Mouse (Mus musculus): Measurements from ENCODE around the gene Ccnyl1.

The Ccnyl1 gene

DNA sequence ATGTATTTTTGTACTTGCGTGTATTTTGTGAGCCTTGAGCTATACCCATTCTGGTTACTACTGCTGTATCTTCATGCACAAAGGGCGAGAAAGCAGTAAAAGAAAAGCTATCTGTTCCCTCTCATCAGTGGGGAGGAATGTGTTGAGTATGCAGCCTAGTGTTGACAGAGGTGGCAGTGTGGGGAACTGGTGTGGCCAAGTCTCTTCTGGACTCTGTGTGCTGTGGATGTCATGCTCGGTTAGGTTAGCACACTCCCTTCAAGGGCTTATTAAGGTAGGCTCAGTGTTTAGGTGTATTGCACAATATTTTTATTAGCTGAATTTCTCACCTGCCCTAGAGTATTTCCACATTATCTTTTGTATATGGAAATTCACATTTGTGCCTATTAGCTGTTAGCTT is 11.5 kb downstream of the Ccnyl1 start:
- no peak for DNase-seq (ENCODE audit: low spot score)

GRCm38 (mm10) chr1:64705230-64705629 is 15.0 kb downstream of the Ccnyl1 start:
- DNase-seq (ENCODE audit: low spot score), result no peak

- no peak for DNase-seq (ENCODE audit: low spot score)
Observed at GRCm38 (mm10) chr1:64706610-64707009, 16.4 kb downstream of the Ccnyl1 start.

DNA sequence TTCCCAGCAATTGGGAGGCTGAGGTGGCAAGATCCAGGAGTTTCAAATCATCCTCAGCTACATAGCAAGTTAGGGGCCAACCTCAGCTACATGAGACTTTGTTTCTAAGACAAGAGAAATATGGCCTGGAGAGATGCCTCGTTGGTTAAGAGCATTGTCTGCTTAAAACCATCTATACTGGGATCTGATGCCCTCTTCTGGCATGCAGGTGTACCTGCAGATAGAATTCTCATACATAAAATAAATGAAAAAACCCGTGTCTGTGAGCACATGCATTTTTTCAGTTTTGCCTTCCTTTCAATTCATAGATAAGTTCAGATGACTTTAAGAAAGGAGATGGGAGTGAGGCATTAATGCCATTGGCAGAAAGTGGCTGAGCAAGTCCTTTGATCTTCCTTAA is 19.6 kb downstream of the Ccnyl1 start:
- DNase-seq (ENCODE audit: low spot score), result no peak

GRCm38 (mm10) chr1:64712006-64712760 is 21.9 kb downstream of the Ccnyl1 start:
- DNase-seq (ENCODE audit: low spot score), result no peak

DNA sequence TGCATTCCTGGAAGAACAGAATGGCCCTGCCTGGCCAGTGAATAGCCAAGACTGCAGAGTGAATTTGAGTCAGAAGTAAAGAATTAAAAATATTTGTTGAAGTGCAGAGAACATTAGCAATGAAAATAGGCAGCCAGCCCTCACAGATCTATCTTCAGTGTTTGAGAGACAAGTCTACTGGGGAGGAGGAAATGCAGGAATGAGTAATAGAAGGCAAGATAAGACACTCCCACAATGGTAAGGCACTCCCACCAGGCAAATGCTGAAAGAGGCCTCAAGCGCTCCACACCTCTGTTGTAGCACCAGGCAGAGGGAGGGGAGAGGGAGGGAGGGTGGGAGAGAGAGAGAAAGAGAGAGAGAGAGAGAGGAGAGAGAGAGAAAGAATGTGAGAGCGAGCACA is 25.2 kb downstream of the Ccnyl1 start:
- DNase-seq (ENCODE audit: low spot score), result no peak

GRCm38 (mm10) chr1:64716589-64717304 is 26.5 kb downstream of the Ccnyl1 start:
- no peak for DNase-seq (ENCODE audit: low spot score)

DNA sequence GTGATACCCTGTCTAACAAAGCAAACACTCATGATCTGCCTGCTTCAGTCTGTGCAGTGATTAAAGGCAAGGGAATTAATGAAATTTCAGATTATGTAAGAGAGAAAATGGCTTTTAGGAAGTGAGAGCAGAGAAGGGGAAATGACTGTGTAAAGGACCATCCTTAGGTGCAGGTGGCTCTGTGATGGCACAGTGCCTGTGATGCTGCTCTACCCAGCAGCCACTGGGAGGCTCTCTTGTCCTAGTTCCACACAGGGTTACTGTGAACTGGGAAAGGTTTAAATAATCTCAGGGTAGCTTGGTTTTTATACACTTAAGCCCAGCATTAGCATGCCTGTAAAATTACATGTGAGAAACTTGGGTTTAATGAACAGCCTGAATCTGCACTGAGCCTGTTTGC is 27.2 kb downstream of the Ccnyl1 start:
- no peak for DNase-seq (ENCODE audit: low spot score)

DNA sequence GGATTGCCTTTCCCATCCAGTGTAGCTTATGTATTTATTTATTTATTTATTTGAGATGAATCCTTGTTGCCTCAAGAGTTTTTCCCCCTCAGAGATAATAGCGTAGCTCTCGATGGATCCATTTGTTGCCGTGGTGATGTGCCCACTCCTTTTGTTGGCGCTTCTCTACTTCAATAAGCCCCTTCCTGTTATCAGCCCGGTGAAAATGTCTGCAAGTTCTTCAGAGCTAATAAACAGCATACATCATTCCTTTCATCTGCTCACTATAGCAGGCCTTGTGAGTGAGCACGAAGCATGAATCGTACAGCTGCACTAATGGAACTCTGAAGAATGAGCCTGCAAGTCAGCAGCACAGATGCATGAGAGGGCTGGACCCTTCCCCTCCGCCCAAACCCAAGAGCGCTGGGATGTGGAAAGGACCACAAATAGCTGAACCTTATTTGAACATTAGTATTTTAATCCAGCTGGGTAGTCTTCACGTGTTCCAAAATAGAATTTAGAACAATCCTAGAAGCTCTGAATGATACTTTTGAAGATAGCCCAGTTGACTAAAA is 30.9 kb downstream of the Ccnyl1 start:
- DNase-seq (ENCODE audit: low spot score), result no peak

DNA sequence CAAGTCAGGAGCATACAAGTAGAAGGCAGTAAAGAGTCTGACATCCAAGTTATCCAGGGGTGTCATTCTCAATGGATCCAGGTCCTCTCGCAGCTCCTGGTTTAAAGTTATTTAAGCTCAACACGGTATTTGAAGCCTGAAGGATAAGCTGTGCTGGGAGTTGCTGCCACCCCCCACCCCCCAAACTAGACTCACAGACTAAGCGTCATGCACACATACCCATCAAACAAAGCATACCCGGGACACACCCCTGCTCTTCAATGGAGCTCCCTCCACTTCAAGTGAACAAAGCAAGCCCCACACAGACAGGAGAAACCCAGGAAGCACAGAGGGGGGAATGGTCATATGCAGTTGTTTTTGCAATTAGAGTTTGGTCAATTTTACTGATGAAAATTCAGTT is 39.8 kb downstream of the Ccnyl1 start:
- DNase-seq (ENCODE audit: low spot score), result no peak

DNA sequence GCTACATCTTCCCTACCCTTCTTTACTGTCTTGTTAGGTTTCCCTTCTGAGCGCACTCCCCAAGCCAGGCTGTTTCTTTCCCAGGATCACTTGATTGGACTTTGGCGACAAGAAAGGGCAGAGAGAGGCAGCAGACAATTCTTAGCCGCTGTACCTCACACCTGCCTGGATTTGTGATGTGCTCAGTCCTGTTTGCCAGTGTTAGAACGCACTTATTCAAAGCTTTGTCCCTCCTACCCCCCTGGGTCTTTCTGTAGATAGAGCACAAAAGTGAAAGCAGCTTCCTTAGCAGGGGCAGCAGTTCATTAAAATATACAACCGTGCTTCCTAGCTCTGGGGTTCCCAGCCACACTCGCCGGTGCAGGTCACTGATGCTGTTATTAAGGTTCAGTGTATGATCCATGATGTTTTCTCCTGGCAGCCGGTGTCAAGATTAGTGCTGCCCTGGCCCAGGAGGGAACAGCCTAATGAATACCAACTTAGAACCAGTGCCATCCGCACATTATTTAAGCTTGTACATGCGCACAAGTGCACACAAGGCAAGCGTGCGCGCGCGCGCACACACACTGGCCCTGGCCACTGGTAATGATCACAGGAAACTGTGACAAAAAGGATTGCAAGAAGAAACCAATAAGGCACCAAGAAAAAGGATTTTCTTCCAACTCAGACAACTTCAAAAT is 41.2 kb downstream of the Ccnyl1 start:
- DNase-seq (ENCODE audit: low spot score), result no peak

GRCm38 (mm10) chr1:64732161-64732560 is 41.9 kb downstream of the Ccnyl1 start:
- no peak for DNase-seq (ENCODE audit: low spot score)

- no peak for DNase-seq (ENCODE audit: low spot score)
Observed at GRCm38 (mm10) chr1:64732637-64733200, 42.5 kb downstream of the Ccnyl1 start.

GRCm38 (mm10) chr1:64733453-64734245 is 43.4 kb downstream of the Ccnyl1 start:
- no peak for DNase-seq (ENCODE audit: low spot score)

DNA sequence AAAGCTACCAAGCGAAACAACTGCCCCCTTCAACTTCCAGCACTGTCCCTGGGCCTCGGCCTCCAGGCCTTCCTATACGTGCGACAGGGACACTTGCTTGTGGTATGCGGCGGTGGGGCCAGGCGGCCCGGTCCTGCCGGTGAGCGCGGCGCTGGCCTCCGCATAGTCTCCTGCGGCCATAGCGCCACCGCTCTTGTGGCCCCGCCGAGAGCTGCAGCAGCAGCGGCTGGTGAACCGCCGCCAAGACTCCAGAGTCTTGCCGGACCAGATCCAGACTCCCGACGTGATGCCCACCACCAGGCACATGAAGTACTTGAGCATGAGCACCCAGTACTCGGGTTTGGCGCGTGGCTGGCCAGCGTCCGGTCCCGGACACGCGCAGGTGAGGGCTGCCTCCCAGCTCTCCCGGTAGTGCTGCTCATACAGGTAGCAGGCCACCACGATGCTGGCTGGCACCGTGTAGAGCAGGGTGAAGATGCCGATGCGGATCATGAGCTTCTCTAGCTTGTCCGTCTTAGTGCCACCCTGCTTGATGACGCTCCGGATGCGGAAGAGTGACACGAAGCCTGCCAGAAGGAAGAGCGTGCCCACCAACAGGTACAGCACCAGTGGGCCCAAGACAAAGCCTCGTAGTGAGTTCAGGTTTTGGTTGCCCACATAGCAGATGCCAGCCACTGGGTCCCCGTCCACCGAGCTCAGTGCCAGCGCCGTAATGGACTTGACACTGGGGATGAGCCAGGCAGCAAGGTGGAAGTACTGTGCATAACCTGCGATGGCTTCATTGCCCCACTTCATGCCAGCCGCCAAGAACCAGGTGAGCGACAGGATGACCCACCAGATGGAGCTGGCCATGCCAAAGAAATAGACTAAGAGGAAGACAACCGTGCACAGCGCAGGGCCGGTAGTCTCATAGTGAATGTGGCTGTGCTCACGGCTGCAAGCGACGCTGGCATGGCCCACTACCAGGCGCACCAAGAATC is 44.8 kb downstream of the Ccnyl1 start:
- DNase-seq (ENCODE audit: low spot score), result no peak

GRCm38 (mm10) chr1:64735781-64736680 is 45.8 kb downstream of the Ccnyl1 start:
- DNase-seq (ENCODE audit: low spot score), result peak; percentile 21

DNA sequence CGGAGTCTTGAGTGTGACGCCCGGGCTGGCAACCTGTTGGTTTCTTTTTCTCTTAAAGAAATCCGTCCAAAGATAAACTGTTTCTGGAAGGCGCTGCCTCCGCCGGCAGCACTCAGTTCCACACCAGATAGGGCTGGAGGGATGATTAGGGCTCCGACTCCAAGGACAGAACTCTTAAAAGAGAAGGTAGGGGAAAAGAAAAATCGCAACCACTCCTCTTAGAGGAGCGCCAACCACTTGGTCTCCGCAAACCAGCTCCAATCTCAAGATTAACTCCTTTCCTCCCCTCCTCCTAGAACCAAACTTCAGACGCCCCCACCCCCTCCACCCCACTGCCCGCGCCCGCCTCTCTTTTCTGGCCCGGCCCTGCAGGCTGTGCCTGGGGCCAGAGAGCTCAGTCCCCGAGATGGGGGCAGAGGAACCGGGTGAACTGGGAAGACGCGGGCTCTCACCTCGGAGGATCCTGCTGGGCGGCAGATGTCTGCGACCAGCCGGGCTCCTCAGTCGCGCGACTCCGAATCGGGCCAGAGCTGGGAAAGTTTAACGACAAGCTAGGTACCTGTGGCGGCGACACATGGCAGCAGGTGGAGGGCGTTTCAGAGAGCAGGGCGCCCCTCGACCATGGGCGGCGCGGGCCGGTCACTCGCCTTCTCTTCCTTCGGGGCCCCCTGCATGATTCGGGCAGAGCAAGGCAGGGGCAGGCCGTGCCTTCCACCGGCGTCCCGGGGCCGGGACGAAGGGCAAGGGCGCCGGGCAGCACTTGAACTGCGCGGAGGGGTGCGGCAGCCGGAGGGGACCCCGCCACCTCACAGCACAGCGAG is 46.6 kb downstream of the Ccnyl1 start:
- no peak for DNase-seq (ENCODE audit: low spot score)

GRCm38 (mm10) chr1:64737502-64738179 is 47.4 kb downstream of the Ccnyl1 start, which contains the start of gene Fzd5:
TSS of gene Fzd5 (minus strand) at chr1:64737751.
- DNase-seq (ENCODE audit: low spot score), result peak; percentile 78

Data from ovary, postnatal 10 days (tissue).